Mouse (Mus musculus) spleen, adult 12 weeks (tissue): ENCODE results near the gene Ctr9.

Experiments
- DNase-seq: peaks from one replicate; pipeline ENCODE4 v3.0.0; 2022; ENCODE audit warnings: low spot score

The Ctr9 gene

DNA sequence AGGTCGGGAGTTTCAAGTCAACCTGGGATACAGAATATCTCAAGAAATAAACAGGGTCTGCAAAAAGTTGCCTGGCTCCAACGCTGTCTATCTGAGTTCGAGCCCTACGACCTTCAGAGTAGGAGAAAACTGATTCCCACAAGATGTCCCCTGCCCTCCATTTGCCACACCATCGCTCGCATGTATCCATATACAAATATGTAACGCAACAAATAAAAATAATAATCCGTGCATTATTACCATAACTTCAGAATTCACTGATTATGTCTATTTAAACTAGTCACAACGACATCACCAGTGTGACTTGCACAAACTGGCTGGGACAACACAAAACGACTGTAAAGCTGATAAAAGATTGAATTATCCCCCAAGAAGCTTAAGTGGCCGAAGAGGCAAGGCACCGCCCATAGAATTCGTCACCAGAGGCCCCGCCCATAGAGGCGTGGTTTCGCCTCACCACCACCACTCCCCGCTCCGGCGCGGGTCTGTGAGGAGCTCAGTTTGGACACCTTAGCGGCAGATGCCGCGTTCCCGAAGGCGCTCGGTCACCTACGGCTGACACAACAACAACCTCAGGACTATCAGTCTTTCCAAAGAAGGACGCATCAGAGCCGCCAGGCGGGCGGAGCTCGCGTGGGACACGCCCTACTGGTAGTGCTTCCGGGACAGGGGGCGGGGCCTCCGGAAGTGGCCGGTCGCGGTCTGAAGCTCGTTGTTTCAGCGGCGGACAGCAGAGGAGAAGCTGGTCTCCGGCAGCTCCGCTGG, at the start of gene Ctr9:
TSS of gene Ctr9 (plus strand) at position 671 of the 765 bp plus-strand sequence.
- DNase-seq: peak; percentile 96

DNA sequence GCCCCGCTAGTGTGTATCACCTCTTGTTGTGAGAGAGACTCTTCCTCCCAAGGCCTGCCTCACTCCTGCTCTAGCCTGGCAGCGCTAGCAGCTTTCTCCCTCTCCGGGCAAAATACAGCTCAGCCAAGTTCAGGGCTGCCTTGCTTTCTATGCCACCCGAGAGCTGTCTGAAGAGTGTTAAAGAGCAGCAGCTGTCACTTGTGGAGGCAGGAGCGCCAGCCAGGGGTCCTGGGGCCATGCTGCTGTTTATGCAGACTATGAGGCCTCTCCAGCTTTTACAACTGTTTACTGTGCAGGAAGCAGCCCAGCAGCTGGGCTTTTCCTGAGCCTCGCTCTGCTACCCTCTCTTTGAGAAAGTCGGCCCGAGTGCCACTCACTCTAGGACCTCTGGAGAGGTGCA, 47.7 kb upstream of the Ctr9 start:
- DNase-seq: no peak

DNA sequence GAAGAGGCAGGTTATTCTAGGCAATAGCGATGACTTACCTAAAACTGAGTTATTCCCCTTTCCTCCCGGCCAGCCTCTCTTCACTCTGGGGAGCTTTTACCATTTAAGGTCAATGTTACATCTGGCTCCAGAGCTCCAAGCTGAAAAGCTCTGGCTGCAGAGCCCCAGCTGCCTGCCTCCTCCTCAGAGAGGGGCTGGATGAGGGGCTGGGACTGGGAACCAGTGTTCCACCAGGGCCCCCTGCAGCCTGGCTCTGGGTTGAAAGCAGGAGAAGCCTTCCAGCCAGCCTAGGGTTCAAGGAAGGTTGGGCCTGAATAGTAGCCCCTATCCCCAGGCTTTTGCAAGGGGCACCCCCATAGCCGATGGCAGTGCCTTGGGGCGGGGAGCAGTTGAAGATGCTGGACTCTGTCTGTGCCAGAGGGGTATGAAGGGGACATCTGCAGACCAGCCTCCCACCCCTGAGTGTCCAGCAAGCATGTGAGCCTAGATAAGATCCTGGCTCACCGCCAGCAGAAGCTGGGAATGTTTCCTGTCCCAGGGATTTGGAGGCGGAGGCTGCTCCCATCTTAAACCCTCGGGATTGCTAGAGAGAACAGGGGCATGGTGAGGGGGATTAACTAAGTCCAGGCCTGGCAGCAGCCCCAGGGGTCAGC, 46.6 kb upstream of the Ctr9 start, which contains the start of gene Mrvi1:
TSS of gene Mrvi1 (minus strand) at position 409 of the 653 bp plus-strand sequence.
- no peak for DNase-seq

DNA sequence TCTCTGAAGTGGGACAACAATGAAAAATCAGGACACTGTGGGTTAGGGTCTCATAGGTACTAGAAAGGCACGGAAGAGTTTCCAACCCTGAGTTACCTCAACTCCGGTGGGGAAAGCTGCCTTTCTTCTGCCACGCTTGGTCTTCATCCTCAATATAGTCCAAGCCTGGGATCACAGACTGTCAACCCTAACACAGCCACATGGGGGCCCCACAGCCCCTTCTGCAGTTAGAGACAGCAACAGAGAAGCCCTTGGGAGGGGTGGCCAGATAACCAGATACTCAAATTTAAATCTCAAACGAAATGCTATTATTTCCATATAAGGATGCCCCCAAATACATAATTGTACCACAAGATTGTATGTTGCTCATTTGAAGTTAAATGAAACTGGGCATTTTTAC, 46.0 kb upstream of the Ctr9 start:
- no peak for DNase-seq

DNA sequence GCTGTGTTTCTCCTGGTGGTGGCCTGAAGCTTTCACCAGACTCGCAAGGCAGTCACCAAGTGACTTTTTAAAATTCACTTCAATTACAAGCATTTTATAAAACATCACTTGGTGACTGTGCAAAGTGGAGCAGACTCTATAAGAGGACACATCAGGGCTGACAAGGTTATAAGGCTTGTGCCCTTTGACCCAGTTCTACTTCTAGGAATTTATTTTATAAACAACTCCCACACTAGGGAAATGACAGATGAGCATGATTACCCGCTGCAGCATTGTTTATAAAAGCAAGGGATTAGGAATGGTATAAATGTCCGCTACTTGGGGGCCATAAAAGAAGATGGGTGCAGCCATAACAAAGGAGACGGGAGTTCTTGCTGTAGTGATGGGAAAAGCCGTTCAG, 45.1 kb upstream of the Ctr9 start:
- DNase-seq: no peak

DNA sequence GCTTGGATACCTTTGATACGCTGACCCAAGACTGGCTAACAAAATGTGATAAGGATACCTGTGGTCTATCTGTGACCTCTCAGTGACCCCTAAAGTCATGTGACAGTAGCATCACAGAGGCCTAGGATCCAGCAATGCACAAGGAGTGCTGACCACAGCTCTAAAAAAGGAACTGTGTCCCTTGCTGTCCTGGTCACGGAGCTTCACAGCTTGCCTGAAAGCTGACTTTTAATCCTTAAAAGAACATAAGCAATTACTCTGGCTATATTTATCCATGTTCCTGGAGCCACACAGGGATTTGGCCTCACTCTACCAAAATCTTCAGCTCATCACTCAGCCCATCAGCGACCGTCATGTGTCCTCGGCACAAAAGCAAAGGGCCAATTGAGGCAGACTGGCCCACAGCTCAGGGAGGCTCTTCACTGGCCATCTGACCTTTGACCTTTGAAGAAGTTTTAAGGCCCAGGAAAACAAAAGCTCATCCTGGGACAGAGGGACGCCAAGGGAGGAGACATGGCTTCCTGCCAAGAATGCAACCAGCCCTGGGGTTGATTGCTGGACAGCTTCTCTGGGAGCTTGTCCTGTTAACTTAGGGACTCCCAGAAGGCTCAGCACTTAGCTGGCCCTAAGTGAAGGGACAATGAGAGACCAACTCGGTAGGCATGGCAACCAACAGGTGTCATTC, 43.0 kb upstream of the Ctr9 start:
- DNase-seq: no peak

DNA sequence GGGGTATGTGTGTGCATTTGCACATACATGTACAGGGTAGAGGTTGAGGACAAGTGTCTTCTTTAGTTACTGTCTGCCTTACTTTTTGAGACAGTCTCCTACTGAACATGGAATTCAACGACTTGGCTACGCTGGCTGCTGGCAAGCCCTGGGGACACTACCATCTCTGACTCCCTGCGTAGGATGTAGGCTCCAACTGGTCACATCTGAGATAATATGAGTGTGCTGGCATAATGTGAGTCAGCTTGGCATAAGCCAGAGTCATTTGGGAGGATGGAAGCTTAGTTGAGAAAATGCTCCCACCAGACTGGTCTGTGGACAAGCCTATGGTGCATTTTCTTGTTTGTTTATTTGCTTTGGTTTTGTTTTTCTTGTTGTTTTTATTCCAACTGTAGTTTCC, 40.7 kb upstream of the Ctr9 start:
- DNase-seq: no peak

DNA sequence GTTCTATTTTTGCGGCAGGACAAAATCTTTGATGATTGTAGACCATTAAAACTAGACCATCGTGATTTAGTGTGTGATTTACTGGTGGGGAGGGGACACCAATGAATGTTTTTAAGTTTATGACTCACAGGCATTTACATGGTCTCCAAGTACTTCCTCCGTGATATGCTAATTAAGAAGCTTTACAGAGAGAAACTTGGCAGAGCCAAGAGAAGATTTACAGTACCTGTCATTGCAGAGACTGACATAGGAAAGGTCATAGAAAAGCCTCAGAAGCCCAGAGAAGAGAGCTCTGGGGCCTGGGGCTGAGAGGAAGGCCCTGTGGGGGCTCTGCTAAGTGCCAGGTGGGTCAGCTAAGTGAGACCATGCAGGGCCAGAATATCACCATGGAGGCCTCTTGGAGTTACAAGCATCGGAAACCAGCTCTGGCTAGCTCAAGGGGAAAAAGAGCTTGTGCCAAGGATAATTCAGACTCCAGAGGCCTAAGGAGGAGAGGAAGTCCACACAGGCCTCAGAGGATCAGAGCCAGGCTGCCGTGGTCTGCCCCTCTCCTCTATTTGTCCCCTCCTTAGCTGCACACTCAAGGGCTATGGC, 39.4 kb upstream of the Ctr9 start:
- DNase-seq: no peak

DNA sequence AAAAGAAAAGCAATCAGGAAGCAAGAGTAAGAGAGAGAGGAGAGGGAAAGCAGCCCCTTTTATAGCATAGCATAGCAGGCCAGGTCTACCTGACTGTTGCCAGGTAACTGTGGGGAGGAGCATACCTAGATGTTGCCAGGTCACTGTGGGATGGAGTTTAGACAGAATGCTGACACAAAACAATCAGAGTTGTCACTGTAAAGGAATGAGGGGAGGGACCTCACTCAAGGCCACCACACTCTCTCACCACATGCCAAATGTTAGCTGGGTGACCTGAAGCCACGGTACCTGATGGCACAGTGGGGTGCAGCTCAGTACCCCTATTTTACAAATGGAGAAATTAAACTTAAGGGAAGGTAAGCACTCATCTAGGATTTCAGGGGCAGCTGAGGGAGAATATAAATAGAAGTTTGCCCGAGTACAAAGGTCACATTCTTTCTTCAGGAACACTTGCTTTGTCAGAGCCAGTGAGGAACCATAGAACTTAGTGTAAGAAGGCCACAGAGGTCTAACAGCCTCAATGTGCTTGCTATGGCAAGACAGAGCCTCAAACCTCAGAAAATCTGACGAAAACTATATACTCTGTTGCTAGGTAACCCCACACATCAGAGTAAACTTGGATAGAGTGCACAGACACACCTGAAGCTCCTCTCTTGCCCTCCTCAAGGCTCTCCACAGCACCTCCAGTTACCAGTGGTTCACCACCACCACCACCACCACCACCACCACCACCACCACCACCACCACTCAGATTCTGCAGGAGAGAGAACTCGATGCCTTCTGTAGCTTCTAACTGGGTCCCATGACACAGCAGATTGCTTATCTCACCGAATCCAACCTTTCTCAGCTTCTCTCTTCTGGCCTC, 38.2 kb upstream of the Ctr9 start:
- DNase-seq: no peak

DNA sequence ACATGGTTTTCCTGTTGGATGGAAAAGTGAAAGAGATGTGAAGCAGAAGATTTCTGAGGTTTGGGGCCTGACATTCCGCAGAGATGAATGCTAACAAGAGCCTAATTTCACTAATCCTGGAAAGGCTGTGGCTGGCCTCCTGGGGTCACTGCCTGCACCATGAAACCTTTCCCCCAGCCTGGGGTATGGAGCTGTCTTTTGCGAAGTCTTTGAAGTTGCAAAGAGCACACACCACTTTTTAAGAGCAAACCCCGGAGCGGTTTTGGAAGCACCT, 37.6 kb upstream of the Ctr9 start:
- DNase-seq: no peak

DNA sequence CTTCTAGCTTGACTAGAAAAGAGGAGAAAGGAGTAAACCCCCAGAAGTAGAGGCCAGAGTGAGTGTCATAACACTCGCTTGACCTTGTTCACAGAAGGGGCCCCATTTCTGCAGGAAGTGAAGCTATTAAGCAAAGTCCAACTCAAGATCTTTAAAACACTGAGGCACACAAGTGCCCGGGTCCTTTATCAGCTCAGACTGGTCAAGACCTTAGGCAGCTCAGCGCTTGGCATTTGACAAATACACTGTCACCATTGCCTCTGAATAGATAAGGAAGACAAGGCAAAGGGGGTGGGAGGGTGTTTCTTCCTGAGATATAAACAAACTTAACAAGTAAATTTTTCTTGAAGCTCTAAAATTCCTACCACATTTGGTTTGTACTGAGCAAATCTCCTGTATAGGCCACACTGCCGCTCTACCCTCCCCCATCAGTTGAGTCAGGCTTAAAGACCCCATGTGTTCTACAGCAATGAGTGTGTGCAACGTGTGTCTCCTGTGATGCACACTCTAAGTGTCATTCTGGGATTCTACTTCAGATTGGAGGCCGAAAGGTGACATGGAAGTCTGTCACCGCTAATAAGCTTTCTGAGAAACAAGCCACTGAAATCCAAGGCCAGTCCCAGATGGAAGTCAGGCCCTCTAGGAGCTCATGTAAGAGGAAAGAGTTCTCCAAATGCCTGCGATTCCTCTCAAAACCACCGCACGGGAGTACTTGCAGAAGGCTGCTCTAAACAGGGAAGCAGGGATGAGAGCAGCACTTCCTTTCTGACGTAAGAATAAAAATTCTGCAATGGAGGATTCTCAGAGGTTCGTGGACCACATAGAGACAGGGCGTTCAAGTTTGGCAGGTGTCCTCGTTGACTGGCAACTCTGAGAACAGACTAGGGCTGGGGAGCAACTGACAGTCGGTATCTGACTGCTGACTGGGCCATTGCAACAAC, 29.6 kb upstream of the Ctr9 start:
- no peak for DNase-seq

DNA sequence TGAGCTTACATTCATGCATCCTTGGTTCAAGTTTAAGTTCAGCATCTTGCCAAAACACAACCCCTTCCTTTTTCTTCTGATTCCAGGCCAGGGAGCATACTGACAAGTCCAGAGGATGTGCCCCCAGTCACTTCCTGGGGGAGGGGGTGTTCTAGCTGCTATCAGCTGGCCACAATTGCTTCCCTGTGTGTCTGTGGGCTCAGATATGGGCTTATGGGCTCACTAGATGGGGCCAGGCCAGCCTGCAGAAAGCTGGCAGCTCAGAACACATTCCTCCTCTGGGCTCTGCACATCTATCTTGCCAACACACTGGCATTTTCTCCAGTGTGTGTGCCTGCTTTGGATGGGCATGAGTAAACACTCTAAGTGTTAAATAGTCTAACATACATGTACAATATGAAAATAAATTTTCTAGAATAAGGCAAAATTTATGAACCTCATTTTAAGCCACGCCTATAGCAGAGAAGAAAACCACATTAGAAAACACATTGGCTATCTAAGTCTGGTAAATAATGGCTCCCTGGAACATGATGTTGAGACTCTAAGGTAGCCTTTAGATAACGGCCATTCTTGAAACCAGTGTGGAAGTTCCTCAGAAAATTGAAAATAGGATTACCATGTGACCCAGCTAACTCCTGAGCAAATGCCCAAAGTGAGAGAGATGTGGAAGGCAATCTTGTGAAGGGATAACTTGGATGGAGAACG, 24.5 kb upstream of the Ctr9 start:
- DNase-seq: peak; percentile 49

DNA sequence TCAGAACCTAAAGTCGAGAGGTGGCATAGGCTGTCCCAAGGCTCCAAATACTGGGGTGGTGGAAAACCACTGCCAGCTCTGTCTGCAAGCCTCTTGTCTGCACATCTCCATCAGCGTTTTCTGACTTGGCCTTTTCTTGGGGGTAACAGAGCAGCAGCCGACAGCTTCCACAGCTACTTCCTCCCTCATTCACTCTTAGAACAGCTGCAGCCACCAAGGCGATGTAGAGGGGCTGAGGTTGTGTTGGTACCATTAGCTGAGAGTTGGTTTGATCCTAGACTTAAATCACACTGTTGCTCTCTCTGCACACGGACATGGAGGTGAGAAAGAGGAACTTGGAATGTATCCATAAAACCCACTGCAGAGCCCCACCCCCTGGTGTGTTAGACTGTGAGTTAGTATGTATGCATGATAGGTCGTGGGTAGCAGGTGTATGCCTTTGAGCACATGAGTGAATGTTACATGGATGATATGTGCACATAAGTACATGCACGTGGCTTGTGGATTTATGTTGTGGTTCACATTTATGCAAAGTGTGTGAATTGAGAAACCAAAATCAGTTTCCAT, 14.6 kb upstream of the Ctr9 start:
- DNase-seq: no peak

DNA sequence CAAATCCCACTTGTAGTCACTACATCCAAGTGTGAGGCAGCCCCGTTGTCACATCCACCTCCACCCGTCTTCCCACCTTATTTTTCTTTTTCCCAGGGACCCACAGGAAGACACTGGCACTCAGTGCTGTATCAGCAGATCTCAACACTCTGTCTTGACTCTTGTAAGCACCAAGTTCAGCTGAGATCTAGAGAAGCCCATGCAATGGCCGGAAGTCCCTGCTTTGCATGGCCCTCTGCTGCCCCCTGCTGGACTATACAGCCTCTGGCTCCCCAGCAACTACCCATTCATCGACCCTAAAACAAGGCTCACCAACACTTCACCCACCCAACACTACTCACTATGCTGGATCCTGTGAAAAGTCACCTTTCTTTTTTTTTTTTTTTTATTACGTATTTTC, 13.9 kb upstream of the Ctr9 start:
- DNase-seq: peak; percentile 72

DNA sequence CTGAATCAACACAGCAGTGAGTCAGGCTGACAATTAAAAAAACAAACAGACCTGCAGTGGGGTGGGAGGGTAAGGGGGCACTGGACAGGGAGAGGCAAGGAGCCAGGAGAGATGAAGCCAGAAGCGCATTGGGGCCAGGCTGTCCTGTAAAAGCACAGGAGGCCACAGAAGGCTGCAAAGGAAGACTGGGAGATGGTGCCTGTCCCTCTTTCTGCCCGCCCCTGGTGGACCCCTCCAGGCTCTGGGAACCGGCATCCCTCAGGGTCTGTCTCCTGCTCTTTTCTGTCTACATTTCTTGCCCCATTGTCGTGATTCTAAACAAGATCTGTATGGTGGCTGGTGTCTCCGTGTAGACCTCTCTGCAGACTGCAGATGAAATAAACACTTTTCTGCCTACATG, 13.0 kb upstream of the Ctr9 start:
- no peak for DNase-seq

DNA sequence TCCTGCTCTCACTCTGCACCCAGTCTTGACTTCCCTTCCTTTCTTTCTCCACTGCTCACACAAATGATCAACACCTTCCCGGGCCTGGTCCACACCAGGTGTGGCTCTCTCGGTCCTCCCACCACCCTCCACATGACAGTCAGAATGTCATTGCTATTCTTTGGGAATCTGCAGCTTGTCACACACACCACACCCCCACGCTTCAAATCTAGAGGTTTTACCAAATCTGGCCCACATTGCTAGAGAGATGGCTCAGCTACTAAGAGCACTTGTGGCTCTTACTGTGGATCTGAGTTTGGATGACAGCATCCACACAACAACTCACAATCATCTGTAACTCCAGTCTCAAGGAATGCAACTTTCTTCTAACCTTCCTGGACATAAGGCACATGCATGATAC, 11.8 kb upstream of the Ctr9 start:
- no peak for DNase-seq

DNA sequence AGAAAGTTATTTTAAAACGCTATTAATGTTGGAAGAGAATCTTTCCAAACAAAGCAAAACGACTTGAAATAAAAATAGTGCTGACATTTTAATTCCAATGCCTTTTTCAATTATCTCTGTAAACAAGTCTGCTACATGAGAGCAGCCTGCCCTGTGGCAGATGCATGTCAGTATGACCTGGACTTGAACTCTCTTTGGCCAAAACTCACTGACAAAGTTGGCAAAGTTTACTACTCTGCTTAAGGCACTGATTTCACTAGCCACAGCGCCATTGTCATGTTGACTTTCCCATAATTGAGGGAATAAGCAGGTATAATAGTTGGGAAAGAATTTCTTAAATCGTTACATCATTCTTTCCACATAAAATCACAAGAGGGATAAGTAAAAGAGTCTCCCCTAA, 7.9 kb upstream of the Ctr9 start:
- DNase-seq: no peak

DNA sequence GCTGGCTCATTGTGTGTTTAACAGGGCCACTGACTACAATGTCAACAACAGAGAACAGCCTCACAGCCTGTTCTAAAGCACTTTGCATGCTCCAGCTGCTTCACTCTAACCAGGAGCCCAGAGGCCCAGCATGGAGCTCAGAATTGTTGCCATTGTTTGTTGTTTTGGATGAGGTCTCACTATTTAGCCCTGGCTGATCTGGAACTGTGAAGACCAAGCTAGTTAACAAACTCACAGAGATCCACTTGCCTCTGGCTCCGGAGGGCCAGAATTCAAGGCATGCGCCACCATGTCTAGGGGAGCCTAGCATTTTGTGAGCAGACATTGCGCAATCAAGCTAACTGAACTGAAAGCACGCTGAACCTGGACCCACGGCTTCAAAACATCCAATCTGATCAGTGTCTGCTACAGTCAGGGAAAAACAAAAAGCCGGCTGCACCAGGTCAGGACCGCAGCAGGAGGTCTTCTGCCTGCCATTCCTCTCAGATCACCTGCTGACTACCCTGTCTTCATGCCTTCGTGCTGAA, 4.6 kb upstream of the Ctr9 start:
- no peak for DNase-seq

DNA sequence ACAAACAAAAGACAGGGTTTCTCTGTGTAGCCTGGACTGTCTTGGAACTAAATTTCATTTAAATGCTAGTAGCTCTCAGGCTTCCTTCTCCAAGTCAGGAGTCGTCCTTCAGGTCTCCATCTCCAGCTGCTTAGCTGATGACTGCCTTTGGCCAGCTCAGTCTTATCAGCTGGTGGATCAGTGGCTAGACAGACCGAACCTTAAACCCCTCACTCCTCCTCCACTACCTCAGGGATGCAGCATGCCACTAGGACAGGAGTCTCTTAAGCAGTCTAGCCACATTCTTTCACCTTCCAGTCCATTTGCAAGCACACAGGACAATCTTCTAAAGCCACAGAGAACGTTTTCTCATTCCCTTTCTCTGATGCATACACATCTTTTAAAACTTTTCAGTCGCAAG, 3.8 kb upstream of the Ctr9 start:
- DNase-seq: no peak

DNA sequence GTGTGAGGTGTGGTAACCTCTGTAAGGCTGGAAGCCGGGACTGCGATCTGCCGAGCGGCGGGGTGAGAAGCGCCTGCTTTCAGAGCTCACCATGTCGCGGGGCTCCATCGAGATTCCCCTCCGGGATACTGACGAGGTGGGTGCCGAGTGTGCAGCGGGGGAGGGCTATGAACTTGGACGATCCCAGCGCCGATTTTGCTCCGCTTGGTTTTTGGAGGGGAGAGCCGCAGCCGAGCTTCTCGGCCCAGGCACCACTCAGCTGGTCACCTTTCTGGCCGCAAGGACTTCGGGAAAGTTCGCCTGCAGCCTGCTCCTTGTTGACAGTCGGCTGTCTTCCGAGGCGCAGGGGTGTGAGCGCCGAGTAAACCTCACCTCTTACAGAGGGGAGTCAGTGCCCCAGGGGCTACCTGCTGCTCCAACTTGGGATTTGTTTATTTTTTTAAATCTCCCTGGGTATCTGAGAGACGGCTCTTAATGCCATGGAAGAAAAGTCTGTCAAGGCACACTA, 349 bp downstream of the Ctr9 start:
- DNase-seq: no peak
